Mouse (Mus musculus) lung, postnatal 4 days (tissue): ENCODE results near the gene Arhgap5.
"Not testable (repeated sequence)": the region's sequence is repeated elsewhere in the genome, so short reads cannot be mapped to it uniquely, and the experiment has no call there.

ENCODE experiments used
- DNase-seq, 2 experiments: peaks; one replicate each; pipeline ENCODE4 v3.0.0; 2021

Arhgap5 gene

DNA sequence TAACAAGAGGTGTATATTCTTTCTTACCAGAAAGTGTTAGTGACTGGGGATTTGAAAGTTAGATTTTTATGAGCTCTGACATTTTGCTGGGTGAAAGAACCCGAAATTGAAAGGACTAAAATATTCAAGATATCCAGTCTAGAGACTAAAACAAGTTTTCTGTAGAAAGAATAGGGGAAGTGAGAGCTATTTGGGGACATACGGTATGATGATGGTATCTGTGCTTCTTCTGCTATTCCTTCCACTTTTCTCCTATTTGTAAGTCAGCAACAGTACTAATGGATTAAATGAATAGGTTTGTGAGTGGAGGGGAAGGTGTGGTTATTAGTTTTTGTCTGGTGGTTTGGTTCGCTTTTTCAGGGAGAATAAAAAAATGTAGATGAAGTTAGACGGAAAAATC, 37.5 kb downstream of the Arhgap5 start:
- DNase-seq, result no peak

DNA sequence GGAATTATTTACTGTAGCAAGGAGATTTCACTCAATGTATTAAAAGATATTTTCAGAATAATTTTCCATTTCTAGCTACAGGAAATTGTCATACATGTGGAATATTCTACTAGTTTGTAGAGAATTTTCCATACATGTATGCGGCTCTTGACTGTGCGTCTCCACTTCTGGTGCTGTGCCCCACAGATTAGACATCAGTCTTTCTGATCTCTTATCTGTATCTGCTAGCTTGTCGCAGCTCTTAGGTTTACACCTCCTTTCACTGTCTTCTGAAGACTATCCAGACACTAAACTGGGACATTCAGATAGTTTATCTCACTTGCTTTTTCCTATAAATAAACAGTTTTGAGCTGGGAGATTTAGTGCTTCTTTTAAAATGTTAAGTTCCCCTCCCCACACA, 40.8 kb downstream of the Arhgap5 start:
- no peak for DNase-seq

DNA sequence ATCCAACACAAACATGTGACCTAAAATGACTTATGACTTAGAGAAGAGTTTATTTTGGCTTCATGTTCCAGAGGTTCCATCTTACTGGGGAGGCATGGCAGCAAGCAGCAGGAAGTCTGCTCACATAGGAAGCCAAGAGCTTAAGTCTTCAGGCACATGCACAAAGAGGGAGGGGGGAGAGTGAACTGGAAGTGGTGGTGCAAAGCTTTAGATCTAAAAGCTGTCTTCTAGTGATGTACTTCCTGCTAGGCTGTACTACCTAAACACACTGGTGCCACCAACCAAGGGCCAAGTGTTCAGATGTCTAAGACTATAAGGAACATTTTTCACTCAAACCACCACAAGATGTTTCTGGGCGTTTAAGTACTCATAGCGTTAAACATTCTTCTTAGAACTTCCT, 48.3 kb downstream of the Arhgap5 start:
- no peak for DNase-seq

DNA sequence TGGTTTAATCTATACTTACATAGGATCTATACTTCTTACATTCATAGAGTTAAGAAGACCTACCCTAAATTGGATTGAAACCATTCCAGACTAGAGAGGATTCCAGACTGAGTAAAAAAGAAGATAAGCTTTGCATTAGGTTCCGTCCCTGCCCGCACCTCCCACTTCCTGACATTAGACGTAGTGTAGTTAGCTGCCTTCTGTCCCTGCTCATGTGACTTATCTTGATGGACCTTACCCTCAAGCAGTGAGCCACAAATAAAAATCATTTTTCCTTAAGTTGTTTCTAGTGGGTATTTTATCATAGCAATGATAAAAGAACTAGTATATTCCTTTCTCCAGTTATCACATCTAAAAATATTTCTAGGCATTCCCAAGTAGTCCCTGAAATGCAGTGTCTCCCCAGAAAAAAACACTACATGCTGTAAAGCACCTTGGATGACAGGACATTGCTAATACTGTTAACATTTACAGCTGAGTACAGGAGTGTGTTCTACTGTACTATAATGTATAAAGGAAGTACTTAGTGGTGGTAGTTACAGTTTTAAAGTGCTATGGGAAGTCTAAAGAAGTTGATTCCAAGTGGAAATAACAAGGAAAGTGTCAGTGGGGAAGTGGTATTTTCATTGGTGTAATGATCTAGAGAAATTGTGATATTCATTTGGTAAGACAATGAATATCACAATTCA, 51.6 kb downstream of the Arhgap5 start:
- no peak for DNase-seq

DNA sequence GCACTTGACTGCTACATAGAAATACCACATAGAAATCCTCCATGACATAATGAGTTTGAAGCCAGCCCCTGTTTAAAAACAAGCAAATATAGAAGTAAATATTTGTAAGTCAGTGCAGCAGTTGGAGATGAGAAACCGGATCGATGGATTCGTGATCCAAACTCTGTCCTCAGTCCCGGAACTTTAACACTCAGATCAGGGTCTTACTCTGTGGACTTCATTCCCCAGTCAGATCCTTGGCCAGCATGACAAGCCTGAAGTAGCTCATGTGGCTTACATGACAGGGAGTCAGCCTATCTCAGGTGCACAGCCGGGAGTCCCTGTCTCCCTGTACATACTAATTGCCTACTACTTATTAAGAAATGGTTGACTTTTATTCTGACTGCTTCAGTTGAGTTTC, 61.9 kb downstream of the Arhgap5 start:
- DNase-seq, result no peak

DNA sequence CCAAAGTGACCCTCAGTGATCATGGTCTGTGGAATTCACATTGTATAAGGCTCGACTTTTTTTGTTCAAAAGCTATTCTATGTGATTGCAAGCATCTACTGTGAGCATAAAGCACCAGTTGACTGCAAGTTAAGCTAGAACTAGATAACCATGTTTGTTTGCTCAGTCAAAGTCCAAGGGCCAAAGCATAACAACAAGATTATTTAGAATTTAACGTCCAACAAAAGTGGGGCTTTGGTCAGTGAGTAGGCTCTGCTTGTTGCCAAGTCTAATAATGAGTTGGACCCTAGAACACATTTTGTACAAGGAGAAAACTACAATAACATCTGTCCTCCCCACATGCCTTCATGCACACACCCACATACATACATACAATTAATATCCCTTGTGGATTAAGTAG, 69.6 kb downstream of the Arhgap5 start:
- no peak for DNase-seq

DNA sequence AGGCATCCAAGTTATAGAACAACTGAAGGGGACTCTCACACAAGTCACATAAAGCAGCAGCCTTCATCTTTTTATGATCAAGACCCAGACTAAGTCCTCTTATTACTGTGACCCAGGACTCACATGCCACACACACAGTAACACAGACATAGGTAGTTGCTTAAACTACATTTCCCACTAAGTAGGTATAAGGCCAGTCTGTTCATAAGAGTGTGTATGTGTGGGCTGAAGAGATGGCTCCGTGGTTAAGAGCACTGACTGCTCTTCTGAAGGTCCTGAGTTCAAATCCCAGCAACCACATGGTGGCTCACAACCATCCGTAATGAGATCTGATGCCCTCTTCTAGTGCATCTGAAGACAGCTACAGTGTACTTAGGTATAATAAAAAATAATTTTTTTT, 82.7 kb downstream of the Arhgap5 start:
- DNase-seq, result not testable (repeated sequence)

DNA sequence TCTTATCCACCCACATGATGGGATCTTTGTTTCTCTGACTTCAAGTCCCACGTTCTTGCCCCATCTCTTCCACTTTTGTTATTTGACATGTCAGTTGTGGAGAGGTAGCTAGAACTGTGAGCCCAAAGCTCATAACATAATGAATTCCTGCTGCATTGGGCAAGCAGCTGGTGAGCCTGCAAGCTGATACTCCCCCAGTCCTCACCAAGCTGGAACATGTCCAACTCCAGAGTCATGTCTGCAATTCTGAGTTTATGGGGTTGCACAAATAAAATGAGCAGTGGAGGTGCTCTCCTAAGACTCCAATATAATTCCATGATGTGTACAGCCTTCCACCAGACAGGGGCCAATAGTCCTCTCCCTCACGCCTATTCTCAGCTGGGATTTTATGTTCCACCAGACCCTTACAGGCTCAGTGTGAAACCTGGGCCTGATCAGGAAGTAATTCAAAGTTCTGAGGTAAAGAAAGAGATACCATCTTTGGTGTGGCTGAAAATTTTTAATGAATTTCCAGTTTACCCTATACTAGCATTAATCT, 83.8 kb downstream of the Arhgap5 start:
- DNase-seq, result no peak

DNA sequence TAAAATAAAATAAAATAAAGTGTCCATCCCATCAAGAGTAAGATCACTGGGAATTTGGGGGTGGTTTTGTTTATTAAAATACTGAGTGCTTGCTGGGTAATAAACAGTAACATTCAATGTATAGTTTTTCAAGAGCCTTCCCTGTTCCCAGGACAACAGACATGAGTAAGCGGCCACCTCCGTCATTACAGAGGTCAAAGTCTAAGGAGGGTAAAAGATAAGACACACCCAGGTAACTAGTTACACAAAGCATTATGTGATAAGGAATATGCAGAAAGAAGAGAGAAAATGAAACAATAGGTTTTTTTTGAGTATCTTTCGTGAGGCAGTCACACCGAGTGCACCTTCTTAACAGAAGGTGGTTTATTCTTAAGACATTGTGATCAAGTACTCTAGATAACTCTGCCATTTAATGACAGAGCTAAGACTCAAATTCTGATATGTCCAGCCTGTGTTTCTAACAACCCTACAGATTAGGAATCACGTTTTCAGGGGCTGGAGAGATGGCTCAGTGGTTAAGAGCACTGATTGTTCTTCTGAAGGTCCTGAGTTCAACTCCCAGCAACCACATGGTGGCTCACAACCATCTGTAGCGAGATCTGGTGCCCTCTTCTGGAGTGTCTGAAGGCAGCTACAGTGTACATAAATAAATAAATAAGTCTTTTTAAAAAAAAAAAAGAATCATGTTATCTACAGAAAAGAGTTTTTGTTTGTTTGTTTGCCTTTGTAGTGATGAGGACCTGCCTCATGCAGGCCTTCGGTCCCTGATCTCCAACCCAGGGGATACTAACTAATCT, 91.8 kb downstream of the Arhgap5 start:
- DNase-seq, result no peak

DNA sequence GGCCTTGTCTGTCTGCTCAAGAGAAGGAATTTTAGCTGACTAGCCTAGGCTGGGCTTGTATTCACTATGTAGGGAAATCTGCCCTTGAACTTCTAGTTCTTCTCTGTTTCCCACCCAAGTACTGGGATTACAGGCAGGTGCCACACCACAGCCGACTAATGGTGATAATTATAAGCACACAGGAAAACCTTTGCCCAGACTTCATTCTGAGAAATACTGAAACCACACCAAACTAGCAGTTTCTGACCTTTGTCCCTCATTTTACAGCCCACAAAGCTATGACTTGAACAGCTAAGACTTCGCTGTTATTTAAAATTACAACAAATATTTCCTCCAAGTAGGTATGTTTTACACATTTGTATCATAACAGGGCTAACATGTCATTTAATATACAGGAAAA, 98.7 kb downstream of the Arhgap5 start:
- no peak for DNase-seq

DNA sequence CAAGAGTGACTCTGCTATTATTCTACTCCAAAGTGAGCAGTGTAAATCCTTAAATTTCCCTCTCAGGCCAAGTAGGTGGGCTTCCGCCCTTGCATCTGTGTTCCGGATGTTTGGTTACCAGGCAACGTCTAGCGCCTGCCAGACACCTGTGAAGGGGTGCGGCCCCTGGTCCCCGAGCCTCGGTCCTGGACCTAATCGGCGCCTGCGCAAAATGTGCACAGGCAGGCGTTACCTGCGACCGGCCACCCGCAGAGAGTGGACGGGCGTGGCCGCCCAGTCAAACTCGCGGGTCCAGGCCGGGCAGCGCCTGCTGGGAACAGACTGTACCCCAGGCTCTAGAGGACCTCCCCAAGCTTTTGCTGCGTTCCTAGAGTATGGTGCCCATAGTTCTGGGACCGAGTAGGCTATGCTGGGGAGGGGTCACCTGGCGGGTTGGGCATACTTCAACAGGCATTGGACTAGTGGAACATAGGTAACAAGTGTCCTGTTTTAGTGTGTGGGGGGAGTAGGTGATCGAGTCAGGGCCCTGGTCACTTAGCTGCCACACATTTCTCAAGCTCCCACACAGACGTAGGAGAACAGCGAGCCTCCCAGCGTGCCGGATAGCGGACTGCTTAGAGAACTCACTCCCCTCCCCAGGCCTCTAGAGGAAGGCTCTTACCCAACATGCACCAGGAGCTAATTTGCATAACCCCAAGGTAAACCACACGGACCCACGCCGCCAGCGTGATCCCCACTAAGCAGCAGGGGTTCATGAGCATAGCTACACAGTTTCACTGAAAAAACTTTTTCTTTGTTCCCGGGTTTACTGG, 99.3 kb downstream of the Arhgap5 start:
- peak; percentile 87 to 89 for DNase-seq

DNA sequence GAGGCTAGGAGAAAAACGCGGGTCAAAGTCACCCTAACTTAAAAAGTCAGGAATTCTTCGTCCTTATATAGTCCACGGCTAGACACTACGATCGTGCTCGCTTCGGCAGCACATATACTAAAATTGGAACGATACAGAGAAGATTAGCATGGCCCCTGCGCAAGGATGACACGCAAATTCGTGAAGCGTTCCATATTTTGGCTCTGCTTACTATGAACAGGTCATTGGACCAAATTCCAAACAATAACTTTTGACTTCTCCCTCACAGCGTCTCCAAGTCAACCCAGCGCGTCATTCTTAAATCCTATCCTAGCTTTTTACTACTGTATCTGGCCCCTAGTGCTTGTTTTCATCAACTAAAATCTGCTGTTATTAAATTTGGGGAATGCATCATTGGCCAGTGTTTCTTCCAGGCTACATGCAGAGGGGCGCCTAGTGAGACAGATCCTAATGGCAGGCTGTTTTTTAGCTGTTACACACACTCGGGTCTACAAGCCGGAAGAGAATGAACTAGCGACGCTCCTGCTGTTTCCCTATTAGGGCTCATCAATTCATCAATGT, 100.0 kb downstream of the Arhgap5 start:
- DNase-seq, result peak in 1 of 2 experiments; percentile 60

DNA sequence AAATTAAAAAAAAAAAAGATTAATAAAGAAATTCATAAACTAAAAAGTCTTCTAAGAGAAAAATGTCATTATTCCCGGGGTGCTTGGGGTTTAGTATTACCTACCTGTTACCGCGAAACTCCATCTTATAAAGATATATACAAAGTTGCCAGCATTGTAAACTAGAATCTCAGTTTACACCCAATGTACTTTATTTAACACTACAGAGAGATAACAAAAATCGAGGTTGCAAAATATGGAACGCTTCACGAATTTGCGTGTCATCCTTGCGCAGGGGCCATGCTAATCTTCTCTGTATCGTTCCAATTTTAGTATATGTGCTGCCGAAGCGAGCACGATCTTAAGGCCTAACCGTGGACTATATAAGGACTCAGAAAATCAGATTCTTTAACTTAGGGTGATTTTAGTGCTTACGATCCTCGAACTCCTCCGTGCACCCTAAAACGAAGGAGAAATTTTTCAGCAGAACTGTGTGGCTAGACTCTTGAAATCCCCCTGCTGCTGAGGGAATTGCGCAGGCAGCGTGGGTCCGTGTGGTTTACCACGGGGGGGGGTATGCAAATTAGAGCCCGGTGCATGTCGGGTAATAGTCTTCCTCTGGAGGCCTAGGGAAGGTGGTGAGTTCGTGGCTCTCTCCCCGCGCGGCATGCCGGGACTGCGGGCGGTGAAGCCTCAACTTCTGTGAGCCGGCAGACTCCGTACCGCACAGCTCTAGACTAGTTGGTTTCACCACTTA, 100.7 kb downstream of the Arhgap5 start:
- peak; percentile 94 to 96 for DNase-seq

DNA sequence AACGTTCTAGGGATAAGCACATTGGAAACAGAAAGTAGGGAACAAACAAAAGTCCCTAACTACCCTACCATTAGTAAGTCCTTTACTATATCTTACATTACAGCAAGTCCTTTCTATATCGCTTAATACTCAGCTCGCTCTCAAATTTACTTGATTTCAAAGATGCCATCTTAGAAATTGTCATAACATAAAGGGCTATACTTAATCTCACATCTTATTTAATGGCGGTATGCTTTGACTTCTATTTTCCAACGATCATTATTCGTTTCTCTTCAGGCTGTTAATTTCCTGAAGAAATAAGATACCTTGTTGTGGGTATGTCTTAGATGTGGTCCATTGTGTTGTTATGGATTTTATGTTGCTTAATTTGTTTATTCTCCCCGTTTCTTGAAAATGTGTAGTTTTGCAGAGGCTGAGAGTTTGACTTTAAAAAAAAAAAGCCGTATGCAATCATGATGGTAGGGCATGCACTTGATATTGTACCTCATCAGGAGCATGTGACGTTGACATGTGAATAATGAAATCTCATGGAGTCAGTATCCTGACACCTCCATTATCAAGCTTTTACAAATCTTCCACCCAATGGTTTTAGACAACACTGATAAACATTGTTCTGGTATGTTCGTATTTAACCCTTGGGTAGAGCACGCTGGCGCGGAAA, 101.3 kb downstream of the Arhgap5 start:
- DNase-seq, result no peak

DNA sequence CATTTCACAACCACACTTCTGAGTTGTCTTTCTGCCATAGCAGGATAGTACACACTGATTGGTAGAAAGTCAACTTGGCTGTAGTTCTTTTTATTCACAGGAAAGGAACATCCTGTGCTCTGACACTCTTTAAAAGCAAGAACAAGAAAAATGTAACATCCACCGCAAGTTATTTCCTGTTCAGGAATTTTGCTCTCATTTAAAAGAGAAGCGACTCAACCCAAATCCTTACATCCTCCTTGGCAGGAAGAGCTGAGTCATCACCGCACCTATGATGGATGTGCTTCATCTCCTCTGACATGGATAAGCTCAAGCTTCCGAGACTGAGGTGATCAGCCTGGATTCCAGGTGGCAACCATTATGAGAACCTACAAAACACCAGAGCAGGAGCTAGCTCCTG, 103.6 kb downstream of the Arhgap5 start:
- no peak for DNase-seq

DNA sequence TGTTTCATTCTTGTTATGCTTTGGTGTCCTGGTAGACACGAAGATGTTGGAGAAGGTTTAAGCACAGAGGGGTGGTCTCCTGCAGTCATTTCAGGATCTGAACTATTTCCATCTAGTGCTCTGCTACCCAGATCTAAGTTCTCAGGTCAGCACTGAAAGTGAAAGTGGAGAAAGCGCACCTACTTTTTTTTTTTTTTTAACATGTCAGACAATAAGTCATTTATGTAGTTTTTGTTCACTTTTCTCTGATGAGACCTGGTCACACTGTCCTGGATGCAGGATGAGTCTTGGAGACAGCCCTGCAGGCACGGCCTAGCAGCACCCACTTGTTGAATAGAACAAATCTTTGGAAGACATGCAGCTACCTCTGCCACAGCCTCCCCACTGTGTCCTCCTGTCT, 111.9 kb downstream of the Arhgap5 start:
- DNase-seq, result no peak

DNA sequence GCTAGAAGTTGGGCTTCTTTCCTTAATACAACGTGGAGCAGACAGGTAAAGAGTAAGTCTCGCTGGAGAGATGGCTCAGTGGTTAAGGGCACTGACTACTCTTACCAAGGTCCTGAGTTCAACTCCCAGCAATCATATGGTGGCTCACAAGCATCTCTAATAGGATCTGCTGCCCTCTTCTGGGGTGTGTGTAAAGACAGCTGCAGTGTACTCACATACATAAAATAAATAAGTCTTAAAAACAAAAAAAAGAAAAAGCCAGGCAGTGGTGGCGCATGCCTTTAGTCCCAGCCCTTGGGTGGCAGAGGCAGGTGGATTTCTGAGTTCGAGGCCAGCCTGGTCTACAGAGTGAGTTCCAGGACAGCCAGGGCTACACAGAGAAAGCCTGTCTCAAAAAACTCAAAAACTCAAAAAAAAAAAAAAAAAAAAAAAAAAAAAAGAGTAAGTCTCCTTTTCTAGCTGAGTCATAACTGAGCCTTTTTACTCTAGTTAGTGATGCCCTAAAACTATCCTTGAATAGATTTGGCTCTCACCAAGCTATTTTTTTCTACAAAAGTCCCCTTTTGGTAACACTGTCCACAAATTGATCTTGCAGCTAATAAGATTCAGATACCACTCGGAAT, 114.8 kb downstream of the Arhgap5 start:
- DNase-seq, result no peak

DNA sequence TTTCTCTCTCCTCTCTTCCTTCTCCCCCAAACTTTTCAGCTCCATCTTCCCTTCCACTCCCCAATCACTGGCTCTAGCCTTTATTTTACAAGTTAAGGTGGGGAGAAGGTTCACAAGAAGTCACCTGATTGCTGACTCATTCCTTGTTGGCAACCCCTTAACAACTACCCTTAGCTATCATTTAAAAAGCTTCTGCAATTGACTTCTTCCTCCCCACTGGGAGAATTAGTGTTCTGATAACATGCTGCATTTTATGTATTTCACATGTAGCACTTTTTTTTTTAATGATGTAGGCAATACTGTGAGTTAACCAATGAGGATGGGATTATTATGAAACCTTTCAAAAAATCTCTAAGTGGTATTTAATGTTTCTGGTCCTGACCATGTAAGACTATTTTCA, 115.9 kb downstream of the Arhgap5 start:
- no peak for DNase-seq
